Mouse (Mus musculus) olfactory bulb, adult 2 months (tissue): ENCODE measurements around the gene Gm973. TPM values are rescaled to one million over a fixed set of nuclear protein-coding genes. Genes with fewer than 3 reads are reported as not detected.

Source experiments
- H3K27ac ChIP-seq: fragments of 200-500 bp; 2 replicates; pipeline ENCODE4 v1.5.1; 2012; ENCODE audit warnings: low read depth, low read length; ENCODE audit not compliant: insufficient read depth
- H3K4me1 ChIP-seq: fragments of 200-500 bp; 2 replicates; pipeline ENCODE4 v1.6.1; 2012; ENCODE audit warnings: low read length; ENCODE audit not compliant: control insufficient read depth, insufficient read depth
- H3K4me3 ChIP-seq: fragments of 200-500 bp; 2 replicates; pipeline ENCODE4 v1.5.1; 2012; ENCODE audit warnings: mild to moderate bottlenecking, low read depth, low read length, moderate library complexity; ENCODE audit not compliant: insufficient read depth
- CTCF ChIP-seq: fragments of 200-500 bp; IDR thresholded peaks from 2 replicates; pipeline ENCODE4 v1.5.1; 2012; ENCODE audit warnings: low read depth, mild to moderate bottlenecking, low read length, moderate library complexity; ENCODE audit not compliant: insufficient read depth
- POLR2A ChIP-seq: fragments of 200-500 bp; IDR thresholded peaks from 2 replicates; pipeline ENCODE4 v1.6.1; 2012; ENCODE audit warnings: mild to moderate bottlenecking, low read depth, low read length, moderate library complexity; ENCODE audit not compliant: insufficient read depth
- WGBS: fragments of 180-500 bp; shearing (Covaris S2); methylation state at CpG from one replicate; pipeline ENCODE4 v1.1.7; 2018; 5-methylcytosine and 5-hydroxymethylcytosine counted together
- polyA plus RNA-seq: library from polyadenylated mRNA; stranded (reverse); fragments of >200 nt; gene quantifications from 2 replicates; pipeline ENCODE4 v1.2.4, GENCODE M21; 2012; ENCODE audit warnings: low replicate concordance; ENCODE audit not compliant: missing spikeins, insufficient read depth, insufficient read length

Gene Gm973
- polyA plus RNA-seq, 1 experiment, result not detected

DNA sequence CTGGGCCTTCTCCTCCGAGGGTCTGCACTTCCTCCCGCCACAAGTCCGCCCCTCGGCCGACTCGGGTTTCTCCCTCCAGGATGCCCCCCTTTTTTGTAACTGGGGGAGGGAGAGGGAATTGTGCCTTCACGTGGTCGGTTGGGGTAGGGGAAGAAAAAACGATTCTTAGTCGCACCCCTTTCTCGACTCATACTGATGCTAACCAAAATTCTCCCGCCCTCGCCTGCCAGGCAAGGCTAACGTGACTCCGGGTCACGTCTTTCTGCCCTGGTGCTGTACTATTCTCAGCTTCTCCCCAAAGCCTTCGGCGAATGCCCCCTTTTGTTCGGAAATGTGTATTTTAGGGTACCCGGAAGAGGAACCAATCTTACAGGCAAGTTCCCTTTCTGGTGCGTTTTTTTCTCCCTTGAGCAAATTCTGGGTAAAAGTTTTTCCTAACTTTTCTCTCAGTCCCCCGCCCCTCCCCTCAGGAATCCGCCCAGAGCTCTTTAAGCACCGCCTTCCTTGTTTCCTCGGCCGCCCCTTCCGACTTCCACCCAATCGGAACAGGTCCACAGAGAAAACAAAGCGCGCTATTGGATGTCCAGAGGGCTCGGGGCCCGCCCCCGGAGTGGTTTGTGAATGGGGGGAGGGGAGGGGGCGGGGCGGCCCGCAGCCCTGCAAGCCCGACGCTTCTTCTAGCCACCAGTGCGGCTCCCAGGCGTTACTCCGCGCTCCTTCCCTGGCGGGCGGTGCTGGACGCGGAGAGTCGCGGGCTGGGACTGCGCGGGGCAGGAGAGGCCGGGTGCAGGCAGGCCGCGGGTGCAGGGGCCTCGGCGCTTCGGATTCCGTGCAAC, 34.4 kb upstream of the Gm973 start:
- 2% methylated on average over 57 of the region's 57 CpGs for WGBS
- TF ChIP-seq POLR2A (no peak; the same call in 1 of the 2 replicates), CTCF (no peak)
- Histone ChIP-seq H3K4me1 (peaks cover 35% of the 10 kb centered on the region), H3K4me3 (peak overlapping the region; percentile 46), H3K27ac (0 out of 2 replicates have a peak overlapping the region, but pooled peaks have one; percentile 12)

DNA sequence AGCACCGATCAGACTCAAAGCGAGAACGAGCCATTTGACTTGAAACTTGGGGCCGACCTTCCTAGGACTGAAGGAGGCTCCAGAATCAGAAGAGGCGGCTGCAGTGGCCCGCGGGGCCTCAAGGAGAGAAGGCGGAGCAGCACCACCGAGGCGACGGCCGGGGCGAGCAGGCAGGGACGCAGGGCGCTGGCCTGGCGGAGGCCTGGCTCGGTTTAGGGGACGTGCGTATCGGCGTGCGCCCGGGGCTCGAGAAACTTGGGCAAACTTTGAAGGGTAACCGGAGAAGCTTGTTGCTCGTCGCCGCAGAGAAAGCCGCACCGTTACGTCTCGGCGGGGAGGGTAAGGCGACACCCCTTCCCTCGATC, 33.8 kb upstream of the Gm973 start, which contains the start of gene Fzd7:
Gene Fzd7 (plus strand): TSS at position 94 of the 365 bp plus-strand sequence.
- H3K4me3 ChIP-seq, result peak within 1 kb of the TSS; percentile 46
- TF ChIP-seq CTCF (no peak), POLR2A (no peak)
- H3K4me1 ChIP-seq, result peaks cover 35% of the 10 kb centered on the region
- under 1% methylated on average over 35 of the region's 35 CpGs for WGBS
- H3K27ac ChIP-seq, result 0 out of 2 replicates have a peak within 1 kb of the TSS, but pooled peaks have one; percentile 12

- TF ChIP-seq CTCF, result no peak
- no peak for TF ChIP-seq POLR2A
- H3K4me1 ChIP-seq, result peaks cover 39% of the 10 kb centered on the region
- no peak overlapping the region for H3K27ac ChIP-seq
- H3K4me3 ChIP-seq, result peak overlapping the region; percentile 46
- under 1% methylated on average over 88 of the region's 88 CpGs for WGBS
Measured at GRCm38 (mm10) chr1:59482696-59483520, 33.2 kb upstream of the Gm973 start.

DNA sequence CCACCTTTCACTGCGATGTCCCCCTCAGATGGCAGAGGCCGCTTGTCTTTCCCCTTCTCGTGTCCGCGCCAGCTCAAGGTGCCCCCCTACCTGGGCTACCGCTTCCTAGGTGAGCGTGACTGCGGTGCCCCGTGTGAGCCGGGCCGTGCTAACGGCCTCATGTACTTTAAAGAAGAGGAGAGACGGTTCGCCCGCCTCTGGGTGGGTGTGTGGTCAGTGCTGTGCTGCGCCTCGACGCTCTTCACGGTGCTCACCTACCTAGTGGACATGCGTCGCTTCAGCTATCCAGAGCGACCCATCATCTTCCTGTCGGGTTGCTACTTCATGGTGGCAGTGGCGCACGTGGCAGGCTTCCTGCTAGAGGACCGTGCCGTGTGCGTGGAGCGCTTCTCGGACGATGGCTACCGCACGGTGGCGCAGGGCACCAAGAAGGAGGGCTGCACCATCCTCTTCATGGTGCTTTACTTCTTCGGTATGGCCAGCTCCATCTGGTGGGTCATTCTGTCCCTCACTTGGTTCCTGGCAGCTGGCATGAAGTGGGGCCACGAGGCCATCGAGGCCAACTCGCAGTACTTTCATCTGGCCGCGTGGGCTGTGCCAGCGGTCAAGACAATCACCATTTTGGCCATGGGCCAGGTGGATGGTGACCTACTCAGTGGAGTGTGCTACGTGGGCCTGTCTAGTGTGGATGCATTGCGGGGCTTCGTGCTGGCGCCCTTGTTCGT, 32.4 kb upstream of the Gm973 start:
- WGBS, result 10% methylated on average over 46 of the region's 46 CpGs
- no peak for TF ChIP-seq POLR2A
- peak; percentile 52; the same call in 1 of the 2 replicates for TF ChIP-seq CTCF
- H3K4me3 ChIP-seq, result peak overlapping the region; percentile 46
- peaks cover 42% of the 10 kb centered on the region for H3K4me1 ChIP-seq
- no peak overlapping the region for H3K27ac ChIP-seq

DNA sequence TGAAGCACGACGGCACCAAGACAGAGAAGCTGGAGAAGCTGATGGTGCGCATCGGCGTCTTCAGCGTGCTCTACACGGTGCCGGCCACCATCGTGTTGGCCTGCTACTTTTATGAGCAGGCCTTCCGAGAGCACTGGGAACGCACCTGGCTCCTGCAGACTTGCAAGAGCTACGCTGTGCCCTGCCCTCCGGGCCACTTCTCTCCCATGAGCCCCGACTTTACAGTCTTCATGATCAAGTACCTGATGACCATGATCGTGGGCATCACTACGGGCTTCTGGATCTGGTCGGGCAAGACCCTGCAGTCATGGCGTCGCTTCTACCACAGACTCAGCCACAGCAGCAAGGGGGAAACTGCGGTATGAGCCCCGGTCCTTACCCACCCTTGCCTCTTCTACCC, 31.8 kb upstream of the Gm973 start:
- no peak overlapping the region for H3K27ac ChIP-seq
- peaks cover 44% of the 10 kb centered on the region for H3K4me1 ChIP-seq
- H3K4me3 ChIP-seq, result peak overlapping the region; percentile 46
- 52% methylated on average over 21 of the region's 21 CpGs for WGBS
- TF ChIP-seq POLR2A, result no peak
- TF ChIP-seq CTCF, result no peak

- H3K4me1 ChIP-seq, result peaks cover 47% of the 10 kb centered on the region
- WGBS, result 73% methylated on average over 16 of the region's 16 CpGs
- TF ChIP-seq CTCF, result no peak
- no peak for TF ChIP-seq POLR2A
- peak overlapping the region; percentile 46 for H3K4me3 ChIP-seq
- no peak overlapping the region for H3K27ac ChIP-seq
Measured at GRCm38 (mm10) chr1:59484791-59485785, 31.0 kb upstream of the Gm973 start.

DNA sequence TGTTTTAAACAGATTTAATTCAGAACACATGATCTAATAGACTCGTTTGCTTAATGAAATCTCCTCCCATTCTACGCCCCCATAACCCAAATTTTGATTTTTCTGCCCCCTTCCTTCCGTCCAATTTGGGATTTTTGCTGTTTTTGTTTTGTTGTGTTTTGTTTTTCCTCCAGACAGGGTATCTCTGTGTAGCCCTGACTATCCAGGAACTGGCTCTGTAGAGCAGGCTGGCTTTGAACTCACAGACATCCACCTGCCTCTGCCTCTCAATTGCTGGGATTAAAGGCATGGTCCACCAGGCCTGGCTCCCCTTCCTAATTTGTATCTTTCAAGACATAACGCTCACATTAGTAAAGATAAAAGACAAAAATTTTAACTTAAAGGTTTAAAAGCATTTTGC, 30.3 kb upstream of the Gm973 start:
- H3K4me3 ChIP-seq, result no peak overlapping the region
- no peak for TF ChIP-seq POLR2A
- no peak for TF ChIP-seq CTCF
- 80% methylated on average over 4 of the region's 4 CpGs for WGBS
- peaks cover 47% of the 10 kb centered on the region for H3K4me1 ChIP-seq
- no peak overlapping the region for H3K27ac ChIP-seq

- no peak overlapping the region for H3K4me3 ChIP-seq
- peaks cover 33% of the 10 kb centered on the region for H3K4me1 ChIP-seq
- no peak overlapping the region for H3K27ac ChIP-seq
- 52% methylated on average over 10 of the region's 10 CpGs for WGBS
- no peak for TF ChIP-seq POLR2A
Measured at GRCm38 (mm10) chr1:59487651-59488051, 28.4 kb upstream of the Gm973 start.
